Mouse (Mus musculus): Measurements from ENCODE around the gene Lsamp. TPM values are rescaled to one million over a fixed set of nuclear protein-coding genes. Genes with fewer than 3 reads are reported as not detected.

Lsamp gene
- polyA plus RNA-seq, 1 experiment: not detected

GRCm38 (mm10) chr16:42149216-42149942 is 2165.2 kb downstream of the Lsamp start:
- H3K27ac ChIP-seq (ENCODE audit: insufficient read depth, low read length): no peak overlapping the region
- TF ChIP-seq CTCF (IDR thresholded peaks at IDR 0.05; ENCODE audit: low read depth, low read length) (no peak), POLR2A (IDR thresholded peaks at IDR 0.05; ENCODE audit: insufficient read depth, low read length) (no peak)
- no peaks in the 10 kb centered on the region for H3K36me3 ChIP-seq (ENCODE audit: control insufficient read depth, insufficient read depth, low read length, poor library complexity, severe bottlenecking)

GRCm38 (mm10) chr16:42152640-42153039 is 2168.5 kb downstream of the Lsamp start:
- TF ChIP-seq CTCF (IDR thresholded peaks at IDR 0.05; ENCODE audit: low read depth, low read length): no peak
- TF ChIP-seq POLR2A (IDR thresholded peaks at IDR 0.05; ENCODE audit: insufficient read depth, low read length): no peak
- TF ChIP-seq EP300 (IDR thresholded peaks at IDR 0.05; ENCODE audit: insufficient read depth, low read depth, low read length): no peak

More at GRCm38 (mm10) chr16:42149216-42149942, 2165.2 kb downstream of the Lsamp start:
- Histone ChIP-seq H3K4me3 (ENCODE audit: low read depth, low read length) (no peak overlapping the region), H3K4me1 (ENCODE audit: control insufficient read depth, insufficient read depth, low read length) (no peaks in the 10 kb centered on the region), H3K27me3 (ENCODE audit: control insufficient read depth, insufficient read depth, low read length, poor library complexity, severe bottlenecking) (no peaks in the 10 kb centered on the region), H3K9me3 (replicated peaks; ENCODE audit: control insufficient read depth, insufficient read depth, low read length, poor library complexity, severe bottlenecking) (no peaks in the 10 kb centered on the region), H3K9ac (ENCODE audit: low read depth, poor library complexity, severe bottlenecking) (no peak overlapping the region)

DNA sequence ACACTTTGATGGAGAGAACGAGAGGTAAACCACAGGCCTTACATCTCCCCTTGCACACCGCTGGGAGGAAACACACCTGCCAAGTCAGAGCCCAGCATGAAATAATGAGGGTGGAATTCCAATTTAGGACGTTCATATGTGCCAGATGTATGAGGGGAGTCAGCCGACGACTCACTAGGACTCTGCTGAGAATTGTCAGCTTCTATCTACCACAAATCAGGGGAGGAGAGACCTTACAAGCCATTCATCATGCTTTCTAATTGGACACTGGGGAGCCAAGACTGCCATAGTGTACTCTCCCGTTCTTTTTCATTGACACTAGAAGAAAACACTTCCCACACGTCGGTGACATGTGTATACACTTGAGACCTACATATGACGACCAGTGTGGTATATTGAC is 2173.7 kb downstream of the Lsamp start:
- TF ChIP-seq CTCF (IDR thresholded peaks at IDR 0.05; ENCODE audit: low read depth, low read length) (no peak), POLR2A (IDR thresholded peaks at IDR 0.05; ENCODE audit: insufficient read depth, low read length) (no peak), EP300 (IDR thresholded peaks at IDR 0.05; ENCODE audit: insufficient read depth, low read depth, low read length) (no peak)
- H3K4me3 ChIP-seq (ENCODE audit: low read depth, low read length): no peak overlapping the region
- H3K36me3 ChIP-seq (ENCODE audit: control insufficient read depth, insufficient read depth, low read length, poor library complexity, severe bottlenecking): no peaks in the 10 kb centered on the region
- no peak overlapping the region for H3K9ac ChIP-seq (ENCODE audit: low read depth, poor library complexity, severe bottlenecking)
- no peak overlapping the region for H3K27ac ChIP-seq (ENCODE audit: insufficient read depth, low read length)
- no peaks in the 10 kb centered on the region for H3K4me1 ChIP-seq (ENCODE audit: control insufficient read depth, insufficient read depth, low read length)
- H3K9me3 ChIP-seq (replicated peaks; ENCODE audit: control insufficient read depth, insufficient read depth, low read length, poor library complexity, severe bottlenecking): no peaks in the 10 kb centered on the region
- 0 out of 2 replicates have a peak, but pooled peaks cover 1% of the 10 kb centered on the region for H3K27me3 ChIP-seq (ENCODE audit: control insufficient read depth, insufficient read depth, low read length, poor library complexity, severe bottlenecking)

More at GRCm38 (mm10) chr16:42152640-42153039, 2168.5 kb downstream of the Lsamp start:
- H3K27ac ChIP-seq (ENCODE audit: insufficient read depth, low read length): no peak overlapping the region
- H3K36me3 ChIP-seq (ENCODE audit: control insufficient read depth, insufficient read depth, low read length, poor library complexity, severe bottlenecking): no peaks in the 10 kb centered on the region
- no peak overlapping the region for H3K9ac ChIP-seq (ENCODE audit: low read depth, poor library complexity, severe bottlenecking)
- no peak overlapping the region for H3K4me3 ChIP-seq (ENCODE audit: low read depth, low read length)
- no peaks in the 10 kb centered on the region for H3K9me3 ChIP-seq (replicated peaks; ENCODE audit: control insufficient read depth, insufficient read depth, low read length, poor library complexity, severe bottlenecking)
- no peaks in the 10 kb centered on the region for H3K4me1 ChIP-seq (ENCODE audit: control insufficient read depth, insufficient read depth, low read length)
- H3K27me3 ChIP-seq (ENCODE audit: control insufficient read depth, insufficient read depth, low read length, poor library complexity, severe bottlenecking): no peaks in the 10 kb centered on the region

GRCm38 (mm10) chr16:42164941-42165340 is 2180.8 kb downstream of the Lsamp start:
- TF ChIP-seq POLR2A (IDR thresholded peaks at IDR 0.05; ENCODE audit: insufficient read depth, low read length) (no peak), CTCF (IDR thresholded peaks at IDR 0.05; ENCODE audit: low read depth, low read length) (peak; percentile 24), EP300 (IDR thresholded peaks at IDR 0.05; ENCODE audit: insufficient read depth, low read depth, low read length) (no peak)
- Histone ChIP-seq H3K4me1 (ENCODE audit: control insufficient read depth, insufficient read depth, low read length) (no peaks in the 10 kb centered on the region), H3K36me3 (ENCODE audit: control insufficient read depth, insufficient read depth, low read length, poor library complexity, severe bottlenecking) (no peaks in the 10 kb centered on the region), H3K9me3 (replicated peaks; ENCODE audit: control insufficient read depth, insufficient read depth, low read length, poor library complexity, severe bottlenecking) (no peaks in the 10 kb centered on the region), H3K4me3 (ENCODE audit: low read depth, low read length) (no peak overlapping the region), H3K27ac (ENCODE audit: insufficient read depth, low read length) (no peak overlapping the region), H3K27me3 (ENCODE audit: control insufficient read depth, insufficient read depth, low read length, poor library complexity, severe bottlenecking) (no peaks in the 10 kb centered on the region), H3K9ac (ENCODE audit: low read depth, poor library complexity, severe bottlenecking) (no peak overlapping the region)

DNA sequence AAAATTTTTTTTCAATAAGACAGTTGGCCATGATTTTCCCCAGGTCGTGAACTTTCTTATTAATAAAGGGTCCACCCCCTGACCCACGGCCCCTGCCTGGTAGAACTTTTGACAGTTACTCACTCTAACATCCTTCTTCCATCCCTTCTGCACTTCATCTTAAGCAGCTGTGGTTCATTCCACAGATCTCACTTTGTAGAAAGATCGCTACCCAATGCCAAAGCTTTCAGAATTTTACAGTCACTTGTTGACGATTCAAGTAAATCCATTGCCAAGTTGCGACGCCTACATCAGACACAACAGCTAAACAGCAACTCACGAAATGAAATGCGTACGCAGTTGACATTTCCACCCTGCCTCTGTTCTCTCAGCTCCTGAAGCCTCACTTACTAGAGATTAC is 2184.1 kb downstream of the Lsamp start:
- TF ChIP-seq CTCF (IDR thresholded peaks at IDR 0.05; ENCODE audit: low read depth, low read length) (no peak), POLR2A (IDR thresholded peaks at IDR 0.05; ENCODE audit: insufficient read depth, low read length) (no peak), EP300 (IDR thresholded peaks at IDR 0.05; ENCODE audit: insufficient read depth, low read depth, low read length) (no peak)
- no peaks in the 10 kb centered on the region for H3K9me3 ChIP-seq (replicated peaks; ENCODE audit: control insufficient read depth, insufficient read depth, low read length, poor library complexity, severe bottlenecking)
- H3K27ac ChIP-seq (ENCODE audit: insufficient read depth, low read length): no peak overlapping the region
- H3K27me3 ChIP-seq (ENCODE audit: control insufficient read depth, insufficient read depth, low read length, poor library complexity, severe bottlenecking): no peaks in the 10 kb centered on the region
- no peak overlapping the region for H3K4me3 ChIP-seq (ENCODE audit: low read depth, low read length)
- no peak overlapping the region for H3K9ac ChIP-seq (ENCODE audit: low read depth, poor library complexity, severe bottlenecking)
- no peaks in the 10 kb centered on the region for H3K36me3 ChIP-seq (ENCODE audit: control insufficient read depth, insufficient read depth, low read length, poor library complexity, severe bottlenecking)
- no peaks in the 10 kb centered on the region for H3K4me1 ChIP-seq (ENCODE audit: control insufficient read depth, insufficient read depth, low read length)

GRCm38 (mm10) chr16:42169447-42170140 is 2185.4 kb downstream of the Lsamp start:
- Histone ChIP-seq H3K36me3 (ENCODE audit: control insufficient read depth, insufficient read depth, low read length, poor library complexity, severe bottlenecking) (no peaks in the 10 kb centered on the region), H3K9ac (ENCODE audit: low read depth, poor library complexity, severe bottlenecking) (no peak overlapping the region), H3K27ac (ENCODE audit: insufficient read depth, low read length) (no peak overlapping the region), H3K4me1 (ENCODE audit: control insufficient read depth, insufficient read depth, low read length) (no peaks in the 10 kb centered on the region), H3K4me3 (ENCODE audit: low read depth, low read length) (no peak overlapping the region), H3K27me3 (ENCODE audit: control insufficient read depth, insufficient read depth, low read length, poor library complexity, severe bottlenecking) (no peaks in the 10 kb centered on the region), H3K9me3 (replicated peaks; ENCODE audit: control insufficient read depth, insufficient read depth, low read length, poor library complexity, severe bottlenecking) (no peaks in the 10 kb centered on the region)
- TF ChIP-seq CTCF (IDR thresholded peaks at IDR 0.05; ENCODE audit: low read depth, low read length) (peak; percentile 80), EP300 (IDR thresholded peaks at IDR 0.05; ENCODE audit: insufficient read depth, low read depth, low read length) (no peak)
